Mouse (Mus musculus) CH12.LX (cell line): ENCODE measurements at regions not wholly inside any gene's neighbourhood (a gene's known extent, or its start where the extent isn't known, plus 50 kb on each side); places are given as distances from the start of the nearest gene placed in this dataset.

Source experiments
- CHD1 ChIP-seq: IDR thresholded peaks from 2 replicates; pipeline ENCODE4 v1.6.1; 2012; ENCODE audit warnings: low read depth, low read length, improper control_type of control experiment, inconsistent platforms
- CHD2 ChIP-seq: IDR thresholded peaks from 2 replicates; pipeline ENCODE4 v1.6.1; 2011; ENCODE audit warnings: low read length, improper control_type of control experiment
- CTCF ChIP-seq, 2 experiments: IDR thresholded peaks in 1 of 2; conservative IDR thresholded peaks in 1 of 2; 2 replicates each; pipeline ENCODE4 v1.5.1; 2011 to 2012; ENCODE audit warnings: low read depth in 2 of 2, low read length in 2 of 2, improper control_type of control experiment in 1 of 2, inconsistent platforms in 1 of 2, mild to moderate bottlenecking in 1 of 2, moderate library complexity in 1 of 2
- NELFE ChIP-seq: IDR thresholded peaks from 2 replicates; pipeline ENCODE4 v1.6.1; 2011; ENCODE audit warnings: low read depth, low read length, improper control_type of control experiment
- POLR2A ChIP-seq: IDR thresholded peaks from 2 replicates; pipeline ENCODE4 v1.6.1; 2011; ENCODE audit warnings: low read depth, mild to moderate bottlenecking, improper control_type of control experiment, low read length

- no peak for TF ChIP-seq POLR2A
- TF ChIP-seq CHD1, result no peak
- TF ChIP-seq CTCF (conservative IDR thresholded peaks at IDR 0.05 in 1 of 2, IDR thresholded peaks at IDR 0.05 in 1 of 2; ENCODE audit: low read depth in 2 of 2, low read length in 2 of 2), result no peak
- TF ChIP-seq NELFE, result no peak
- no peak for TF ChIP-seq CHD2
These were observed 168.3 kb downstream of the Ascl1 start for GRCm38 (mm10) chr10:87325143-87325542.
